Mouse (Mus musculus) limb, embryonic 12.5 days (tissue): ENCODE data around the gene Csnk1e. TPM values are rescaled to one million over a fixed set of nuclear protein-coding genes. Genes with fewer than 3 reads are reported as not detected.

Experiments used
- ATAC-seq: fragments of 200-750 bp; cut with Nextera tagmentation; 2 replicates; pipeline ENCODE4 v1.8.0; 2017; ENCODE audit warnings: low read depth, moderate TSS enrichment; ENCODE audit not compliant: insufficient number of reproducible peaks, insufficient read depth, low FRiP score, low TSS enrichment
- H3K27ac ChIP-seq: fragments of 300-500 bp; sonication (generic); 2 replicates; pipeline ENCODE4 v1.5.1; 2016; ENCODE audit warnings: mild to moderate bottlenecking, moderate library complexity
- H3K27me3 ChIP-seq: fragments of 300-500 bp; sonication (generic); 2 replicates; pipeline ENCODE4 v1.6.1; 2016; ENCODE audit warnings: mild to moderate bottlenecking, moderate library complexity
- H3K36me3 ChIP-seq: fragments of 300-500 bp; sonication (generic); 2 replicates; pipeline ENCODE4 v1.6.1; 2016; ENCODE audit warnings: mild to moderate bottlenecking, moderate library complexity
- H3K4me1 ChIP-seq: fragments of 300-500 bp; sonication (generic); replicated peaks from 2 replicates; pipeline ENCODE4 v1.6.1; 2016
- H3K4me2 ChIP-seq: fragments of 300-500 bp; sonication (generic); 2 replicates; pipeline ENCODE4 v1.6.1; 2016; ENCODE audit warnings: mild to moderate bottlenecking, moderate library complexity
- H3K4me3 ChIP-seq: fragments of 300-500 bp; sonication (generic); replicated peaks from 2 replicates; pipeline ENCODE4 v1.5.1; 2016; ENCODE audit warnings: mild to moderate bottlenecking
- H3K9ac ChIP-seq: fragments of 300-500 bp; sonication (generic); replicated peaks from 2 replicates; pipeline ENCODE4 v1.6.1; 2016; ENCODE audit warnings: mild to moderate bottlenecking, moderate library complexity
- H3K9me3 ChIP-seq: fragments of 300-500 bp; sonication (generic); 2 replicates; pipeline ENCODE4 v1.6.1; 2016; ENCODE audit warnings: mild to moderate bottlenecking, moderate library complexity
- WGBS: fragments of 180-500 bp; shearing (Covaris S2); methylation state at CpG from one replicate; pipeline ENCODE4 v1.1.7; 2016; 5-methylcytosine and 5-hydroxymethylcytosine counted together
- polyA plus RNA-seq: library from polyadenylated mRNA; unstranded; fragments of >200 nt; fragmentation: Nextera tagmentation; extraction: Ambion mirVana; gene quantifications from 2 replicates; pipeline ENCODE4 v1.2.1, GENCODE M21; 2016

The Csnk1e gene
- polyA plus RNA-seq, 1 experiment from 2014 or later = 148 TPM

DNA sequence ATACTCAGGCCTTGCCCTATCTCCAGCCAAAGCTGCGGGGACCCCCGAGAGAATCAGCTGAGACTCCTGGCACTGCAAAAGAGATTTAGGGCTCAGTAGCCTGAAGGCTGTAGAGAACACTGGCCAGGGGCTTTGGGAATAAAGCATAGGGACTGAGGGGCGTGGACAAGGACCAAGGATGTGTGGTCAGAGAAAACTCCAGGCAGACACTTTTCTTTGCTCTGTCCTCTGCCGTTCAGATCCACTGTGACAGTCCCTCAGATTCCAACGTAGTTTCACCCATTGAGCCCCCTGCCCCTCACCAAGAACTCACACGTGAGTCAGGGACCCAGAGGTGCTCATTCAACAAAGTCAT lies 13.1 kb downstream of the Csnk1e start:
- Histone ChIP-seq H3K9me3 (no peaks in the 10 kb centered on the region), H3K4me2 (peak overlapping the region; percentile 91), H3K4me1 (peaks cover 38% of the 10 kb centered on the region), H3K36me3 (peaks cover 17% of the 10 kb centered on the region), H3K27me3 (no peaks in the 10 kb centered on the region), H3K9ac (peak overlapping the region; percentile 99), H3K4me3 (peak overlapping the region; percentile 92), H3K27ac (peak overlapping the region; percentile 98)
- WGBS = 7% methylated on average over 6 of the region's 6 CpGs
- ATAC-seq = peak; percentile 1; the same call in 1 of the 2 replicates

DNA sequence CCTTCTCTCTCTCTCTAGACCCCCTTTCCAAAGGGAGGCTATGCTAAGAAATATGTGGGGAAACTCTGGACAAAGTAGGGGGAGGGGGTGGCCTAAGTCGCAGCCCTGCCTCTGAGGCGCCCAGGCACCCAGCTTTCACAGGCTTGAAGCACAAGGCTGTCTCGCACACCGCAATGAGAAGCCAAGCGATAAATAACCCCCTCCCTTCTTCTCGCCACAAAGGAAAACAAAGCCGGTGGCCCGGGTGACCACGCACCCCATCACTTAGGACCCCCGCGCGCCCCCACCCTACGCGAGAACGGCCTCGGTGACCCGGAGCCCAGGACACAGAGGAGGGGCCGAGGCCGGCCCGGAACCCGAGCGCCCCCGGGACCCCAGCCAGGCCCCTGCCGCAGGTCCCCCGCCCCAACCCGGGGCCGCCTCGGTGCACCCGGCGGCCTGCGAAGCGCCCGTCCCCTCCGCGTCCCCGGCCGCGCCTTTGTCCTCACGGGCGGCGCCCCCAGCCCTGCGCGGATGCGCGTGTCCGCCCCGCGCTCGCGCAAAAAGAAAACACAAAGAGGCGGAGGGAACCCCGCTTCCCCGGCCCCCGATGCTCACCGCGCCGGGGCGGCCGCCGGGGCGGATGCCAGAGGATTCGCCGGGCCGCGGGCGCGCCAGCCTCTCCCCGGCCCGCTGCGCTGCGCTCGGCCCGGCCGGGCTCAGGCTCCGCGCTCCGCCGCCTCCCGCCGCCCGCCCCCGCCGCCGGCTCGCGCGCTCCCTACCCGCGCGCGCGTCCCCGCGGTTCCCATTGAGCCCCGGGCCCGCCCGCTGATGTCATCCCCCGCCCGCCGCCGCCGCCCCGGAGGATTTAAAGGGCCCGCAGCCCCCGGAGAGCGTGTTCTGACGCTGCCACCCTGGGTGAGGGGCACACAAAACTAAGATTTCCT lies 13.8 kb downstream of the Csnk1e start:
- ATAC-seq = peak; percentile 53
- Histone ChIP-seq H3K9me3 (no peaks in the 10 kb centered on the region), H3K27ac (peak overlapping the region; percentile 98), H3K4me3 (peak overlapping the region; percentile 92), H3K4me1 (peaks cover 38% of the 10 kb centered on the region), H3K36me3 (peaks cover 23% of the 10 kb centered on the region), H3K27me3 (no peaks in the 10 kb centered on the region), H3K4me2 (peak overlapping the region; percentile 91), H3K9ac (peak overlapping the region; percentile 99)
- under 1% methylated on average over 99 of the region's 107 CpGs for WGBS

DNA sequence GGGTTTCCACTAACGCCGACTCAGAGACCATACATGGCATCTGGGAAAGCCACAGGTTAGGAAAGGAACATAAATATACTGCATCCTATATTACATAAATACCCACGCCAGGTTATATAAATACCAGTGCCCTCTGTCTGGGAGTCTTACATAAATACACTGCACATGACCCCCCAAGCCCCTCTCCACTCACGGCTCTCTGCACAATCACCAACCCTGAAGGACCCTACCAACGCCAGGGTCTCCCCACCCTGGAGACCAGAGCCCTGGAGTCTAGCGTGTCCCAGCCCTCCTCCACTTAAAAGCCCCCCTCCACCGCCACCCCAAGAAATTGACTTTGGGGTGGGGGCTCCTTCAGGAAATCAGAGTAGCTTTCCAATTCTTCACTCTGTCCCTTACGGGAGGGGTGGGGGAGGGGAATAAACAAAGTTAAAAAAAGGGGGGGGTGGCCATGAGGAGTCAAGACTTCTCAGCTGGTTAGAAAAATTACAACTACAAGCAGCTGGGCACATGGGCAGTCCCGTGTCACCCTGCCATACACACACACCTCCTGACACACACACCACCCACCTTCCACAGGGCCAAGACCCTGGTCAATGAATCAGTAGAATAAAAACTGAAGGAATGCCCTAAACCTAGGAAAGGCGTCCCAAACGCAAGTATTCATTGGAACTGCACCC lies 14.6 kb downstream of the Csnk1e start:
- peak overlapping the region; percentile 91 for H3K4me2 ChIP-seq
- ATAC-seq = 0 out of 2 replicates have a peak, but pooled peaks have one; percentile 26
- H3K9ac ChIP-seq = peak overlapping the region; percentile 99
- H3K9me3 ChIP-seq = no peaks in the 10 kb centered on the region
- WGBS = 14% methylated on average over 11 of the region's 11 CpGs
- H3K27me3 ChIP-seq = no peaks in the 10 kb centered on the region
- H3K27ac ChIP-seq = peak overlapping the region; percentile 98
- peaks cover 31% of the 10 kb centered on the region for H3K36me3 ChIP-seq
- H3K4me3 ChIP-seq = peak overlapping the region; percentile 92
- H3K4me1 ChIP-seq = peaks cover 40% of the 10 kb centered on the region

DNA sequence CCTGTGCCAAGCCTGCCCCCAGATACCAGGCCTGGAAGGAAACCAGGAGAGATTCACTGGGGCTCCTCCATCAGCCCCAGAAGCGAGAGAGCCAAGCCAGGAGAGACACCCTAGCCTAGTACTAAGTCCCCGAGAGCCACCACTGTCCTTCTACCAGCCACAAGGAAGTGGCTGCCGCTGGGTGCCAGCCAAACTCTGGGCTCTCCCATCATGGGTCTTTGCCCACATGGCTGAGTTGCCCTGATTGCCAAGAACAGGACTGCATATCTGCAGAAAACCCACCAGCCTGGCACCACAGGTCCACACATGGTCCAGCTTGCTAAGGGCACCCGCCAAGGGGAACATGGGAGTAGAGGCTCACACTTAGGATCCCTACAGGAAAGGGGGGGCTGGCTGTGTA lies 15.1 kb downstream of the Csnk1e start:
- H3K27ac ChIP-seq = no peak overlapping the region
- H3K36me3 ChIP-seq = peaks cover 37% of the 10 kb centered on the region
- H3K4me3 ChIP-seq = peak overlapping the region; percentile 92
- no peaks in the 10 kb centered on the region for H3K27me3 ChIP-seq
- no peak for ATAC-seq
- no peaks in the 10 kb centered on the region for H3K9me3 ChIP-seq
- H3K4me1 ChIP-seq = peaks cover 41% of the 10 kb centered on the region
- H3K4me2 ChIP-seq = peak overlapping the region; percentile 91
- H3K9ac ChIP-seq = peak overlapping the region; percentile 99
- 82% methylated on average over 4 of the region's 4 CpGs for WGBS

DNA sequence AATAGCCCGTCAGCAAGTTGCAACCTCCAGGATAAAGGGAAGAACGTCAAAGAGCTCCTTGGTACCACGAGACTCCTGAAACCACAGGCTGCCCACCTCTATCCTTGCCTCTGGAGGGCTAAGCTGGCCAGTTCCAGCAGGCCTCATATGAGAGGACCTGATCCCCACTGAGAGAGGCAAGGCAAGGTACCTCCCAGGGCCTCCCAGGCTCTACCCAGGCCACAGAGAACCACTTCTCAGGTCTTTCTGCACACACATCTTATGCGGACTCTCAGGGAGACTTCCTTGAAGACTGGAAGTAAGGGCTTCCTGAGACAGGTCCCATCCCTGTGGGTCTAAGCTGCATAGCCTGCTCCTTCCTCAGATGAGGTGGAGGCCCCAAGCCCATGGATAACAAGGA lies 16.0 kb downstream of the Csnk1e start:
- H3K27me3 ChIP-seq = no peaks in the 10 kb centered on the region
- H3K4me1 ChIP-seq = peaks cover 41% of the 10 kb centered on the region
- H3K4me3 ChIP-seq = peak overlapping the region; percentile 92; the same call in 1 of the 2 replicates
- H3K27ac ChIP-seq = peak overlapping the region; percentile 37; the same call in 1 of the 2 replicates
- H3K4me2 ChIP-seq = peak overlapping the region; percentile 91
- peak overlapping the region; percentile 99 for H3K9ac ChIP-seq
- WGBS = 72% methylated on average over 4 of the region's 4 CpGs
- ATAC-seq = no peak
- H3K9me3 ChIP-seq = no peaks in the 10 kb centered on the region
- H3K36me3 ChIP-seq = peaks cover 45% of the 10 kb centered on the region

DNA sequence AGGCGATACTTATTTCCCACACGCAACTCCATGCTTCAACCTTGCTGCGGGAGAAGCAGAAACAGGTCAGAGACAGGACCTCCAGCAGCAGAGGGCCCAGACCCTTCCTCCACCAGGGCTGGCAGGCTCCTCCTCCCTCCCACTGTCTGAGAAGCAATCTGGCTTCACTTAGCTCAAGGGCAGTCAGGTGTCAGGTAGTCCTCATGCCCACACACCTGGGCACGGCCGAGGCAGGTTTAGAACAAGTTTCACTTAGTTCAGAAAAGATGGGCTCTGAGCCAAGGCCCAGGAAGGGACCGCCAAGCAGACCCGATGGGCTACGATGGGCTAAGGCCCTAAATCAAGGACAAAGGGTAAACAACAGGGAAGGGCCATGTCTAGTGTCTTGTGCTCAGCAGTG lies 16.6 kb downstream of the Csnk1e start:
- WGBS = 72% methylated on average over 8 of the region's 8 CpGs
- Histone ChIP-seq H3K4me1 (peaks cover 41% of the 10 kb centered on the region), H3K36me3 (peaks cover 51% of the 10 kb centered on the region), H3K4me3 (0 out of 2 replicates have a peak overlapping the region, but pooled peaks have one; percentile 92), H3K27ac (no peak overlapping the region), H3K27me3 (no peaks in the 10 kb centered on the region), H3K9ac (0 out of 2 replicates have a peak overlapping the region, but pooled peaks have one; percentile 14), H3K4me2 (peak overlapping the region; percentile 91), H3K9me3 (0 out of 2 replicates have a peak, but pooled peaks cover 6% of the 10 kb centered on the region)
- ATAC-seq = no peak

DNA sequence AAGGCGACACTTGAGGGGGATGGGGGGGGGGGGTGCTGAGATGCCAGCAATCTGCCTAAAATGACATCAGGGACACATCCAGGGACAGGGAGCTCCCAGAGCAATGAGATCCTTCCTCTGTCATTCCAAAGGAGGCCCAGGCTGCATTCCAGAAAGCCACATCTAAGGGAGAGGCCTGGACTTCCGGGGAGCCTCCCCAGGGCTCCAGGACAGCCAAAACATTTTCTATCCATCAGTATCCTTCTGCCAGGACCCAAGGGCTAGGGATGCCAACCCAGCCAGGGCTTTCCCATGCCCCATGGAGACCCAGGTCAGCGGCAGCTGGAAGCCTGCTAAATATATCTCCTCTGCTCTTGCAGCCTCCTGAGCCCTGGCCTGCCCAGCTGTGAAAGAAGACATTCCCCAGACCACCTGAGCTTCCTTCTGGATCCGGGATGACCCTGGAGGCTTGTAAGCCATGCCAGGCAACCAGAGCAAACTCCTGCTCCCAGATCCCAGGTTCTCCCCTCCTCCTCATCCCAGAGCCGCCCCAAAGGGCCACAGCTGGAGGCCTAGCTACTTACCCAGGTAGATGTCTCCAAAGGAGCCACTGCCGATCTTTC lies 17.1 kb downstream of the Csnk1e start:
- Histone ChIP-seq H3K27ac (no peak overlapping the region), H3K4me2 (peak overlapping the region; percentile 91), H3K4me3 (0 out of 2 replicates have a peak overlapping the region, but pooled peaks have one; percentile 1), H3K27me3 (no peaks in the 10 kb centered on the region), H3K36me3 (peaks cover 56% of the 10 kb centered on the region), H3K9me3 (0 out of 2 replicates have a peak, but pooled peaks cover 6% of the 10 kb centered on the region), H3K4me1 (peaks cover 41% of the 10 kb centered on the region), H3K9ac (no peak overlapping the region)
- ATAC-seq = no peak
- 90% methylated on average over 6 of the region's 6 CpGs for WGBS

DNA sequence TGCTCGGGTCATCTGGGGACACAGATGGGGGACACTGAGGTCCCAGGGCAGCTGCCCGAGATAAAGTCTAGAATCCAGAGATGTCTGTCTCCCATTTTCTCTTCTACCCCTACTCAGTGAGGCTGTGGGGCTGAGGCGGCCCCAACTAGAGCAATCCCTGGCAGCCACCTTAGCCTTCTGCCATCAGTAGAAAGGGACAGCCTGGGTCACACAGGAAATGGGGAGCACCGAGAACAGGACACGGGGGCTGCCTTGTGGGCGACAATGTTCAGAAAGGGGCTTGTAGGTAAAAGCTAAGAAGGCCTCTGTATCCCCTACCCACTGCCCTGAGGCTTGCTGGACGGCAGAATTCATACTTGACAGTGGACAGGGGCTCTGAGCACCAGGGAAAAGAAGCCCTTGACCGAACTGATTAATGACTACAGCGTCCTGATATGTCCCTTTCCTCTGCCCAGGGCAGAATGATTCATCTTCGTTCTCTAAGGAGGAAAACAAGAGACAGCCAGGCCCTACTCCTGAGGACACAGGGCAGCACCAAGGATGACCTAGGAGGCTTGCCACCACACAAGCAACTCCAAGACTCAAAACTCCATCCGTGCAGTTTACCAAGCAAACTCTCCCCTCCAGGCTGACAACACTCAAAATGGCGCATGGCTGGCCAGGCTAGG lies 17.7 kb downstream of the Csnk1e start:
- no peak overlapping the region for H3K4me3 ChIP-seq
- no peak for ATAC-seq
- peaks cover 36% of the 10 kb centered on the region for H3K4me1 ChIP-seq
- H3K27me3 ChIP-seq = no peaks in the 10 kb centered on the region
- H3K9ac ChIP-seq = no peak overlapping the region
- no peak overlapping the region for H3K27ac ChIP-seq
- 89% methylated on average over 12 of the region's 12 CpGs for WGBS
- 0 out of 2 replicates have a peak, but pooled peaks cover 6% of the 10 kb centered on the region for H3K9me3 ChIP-seq
- no peak overlapping the region for H3K4me2 ChIP-seq
- H3K36me3 ChIP-seq = peaks cover 62% of the 10 kb centered on the region

DNA sequence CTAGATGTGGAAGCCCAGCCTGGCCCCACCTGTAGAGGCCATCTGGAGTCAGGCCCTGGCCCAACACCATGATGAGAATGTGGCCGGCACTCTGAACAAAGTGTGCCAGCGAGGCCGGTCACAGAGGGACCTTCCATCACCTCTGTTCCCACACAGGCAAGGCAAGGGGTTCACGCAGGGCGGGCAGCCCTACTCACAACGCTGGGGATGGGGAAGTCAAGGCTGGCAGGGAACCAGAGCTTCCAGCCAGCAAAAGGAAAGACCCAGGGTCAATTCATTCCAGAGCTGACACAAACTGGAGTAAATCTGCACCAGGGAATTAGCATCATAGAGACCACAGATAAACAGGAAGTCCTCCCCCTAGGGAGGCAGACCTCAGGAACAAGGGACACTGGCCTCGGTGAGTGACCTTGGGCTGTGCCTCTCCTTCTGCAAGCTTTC lies 18.9 kb downstream of the Csnk1e start:
- Histone ChIP-seq H3K27ac (no peak overlapping the region), H3K36me3 (peaks cover 74% of the 10 kb centered on the region), H3K9me3 (0 out of 2 replicates have a peak, but pooled peaks cover 7% of the 10 kb centered on the region), H3K9ac (no peak overlapping the region), H3K4me3 (no peak overlapping the region), H3K27me3 (no peaks in the 10 kb centered on the region), H3K4me1 (peaks cover 30% of the 10 kb centered on the region), H3K4me2 (no peak overlapping the region)
- 66% methylated on average over 7 of the region's 7 CpGs for WGBS
- ATAC-seq = no peak

DNA sequence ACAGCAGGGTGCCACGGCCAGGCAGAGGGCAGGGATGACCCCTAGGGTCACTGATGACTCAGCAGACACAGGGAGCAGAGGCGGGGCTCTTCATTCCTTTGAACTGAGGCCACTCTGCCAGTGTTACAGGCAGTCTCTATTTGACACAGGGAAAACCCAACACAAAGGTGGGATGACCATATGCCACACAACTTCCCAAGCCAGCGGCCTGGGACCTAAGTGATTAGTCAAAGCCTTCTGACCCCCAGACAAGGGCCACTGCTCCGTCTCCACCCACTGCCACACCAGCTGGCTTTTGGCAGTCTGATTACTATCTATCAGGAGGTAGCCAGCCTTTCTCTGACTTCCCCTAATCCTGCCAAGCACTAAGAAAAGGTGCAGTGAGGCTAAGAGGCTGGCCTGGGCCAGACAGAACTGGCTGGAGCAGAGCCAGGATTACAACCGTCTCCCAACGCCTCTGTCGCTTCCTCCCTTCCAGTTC lies 20.1 kb downstream of the Csnk1e start:
- Histone ChIP-seq H3K36me3 (peaks cover 87% of the 10 kb centered on the region), H3K4me2 (no peak overlapping the region), H3K4me1 (peaks cover 24% of the 10 kb centered on the region), H3K27ac (no peak overlapping the region), H3K27me3 (no peaks in the 10 kb centered on the region), H3K4me3 (no peak overlapping the region), H3K9me3 (0 out of 2 replicates have a peak, but pooled peaks cover 9% of the 10 kb centered on the region), H3K9ac (no peak overlapping the region)
- ATAC-seq = no peak
- WGBS = 62% methylated on average over 7 of the region's 7 CpGs
